Mouse (Mus musculus) activated CD4-positive, CD25-positive, alpha-beta regulatory T cell, adult 4 months (primary cell): ENCODE results near the gene 9530068E07Rik. TPM values are rescaled to one million over a fixed set of nuclear protein-coding genes. Genes with fewer than 3 reads are reported as not detected.
"Not testable (repeated sequence)": the region's sequence is repeated elsewhere in the genome, so short reads cannot be mapped to it uniquely, and the experiment has no call there.

Experiments used
- ATAC-seq: one replicate; pipeline ENCODE4 v1.8.0; 2017
- polyA plus RNA-seq, 2 experiments: library from polyadenylated mRNA; unstranded; fragments of 100-300 nt; shearing (Covaris generic); gene quantifications; one replicate each; pipeline ENCODE4 v1.2.1; 2017

The 9530068E07Rik gene
- polyA plus RNA-seq = 10 to 100 TPM; 38.9 to 49.8 TPM

- peak; percentile 86 for ATAC-seq
These were observed at the start of gene 9530068E07Rik for GRCm38 (mm10) chr11:52395940-52396596. Gene 9530068E07Rik, plus strand, starts transcription at chr11:52396428.

GRCm38 (mm10) chr11:52346635-52347005, 49.6 kb upstream of the 9530068E07Rik start:
- no peak for ATAC-seq

- ATAC-seq = no peak
These were observed 48.1 kb upstream of the 9530068E07Rik start for GRCm38 (mm10) chr11:52348156-52348555.

- no peak for ATAC-seq
These were observed 47.5 kb upstream of the 9530068E07Rik start for GRCm38 (mm10) chr11:52348724-52349123.

- ATAC-seq = peak; percentile 60
These were observed 45.3 kb upstream of the 9530068E07Rik start for GRCm38 (mm10) chr11:52350924-52351323.

GRCm38 (mm10) chr11:52352271-52352670, 44.0 kb upstream of the 9530068E07Rik start:
- peak; percentile 45 for ATAC-seq

GRCm38 (mm10) chr11:52354644-52355043, 41.6 kb upstream of the 9530068E07Rik start:
- ATAC-seq = no peak

- ATAC-seq = no peak
These were observed 40.6 kb upstream of the 9530068E07Rik start for GRCm38 (mm10) chr11:52355601-52356000.

GRCm38 (mm10) chr11:52357091-52357490, 39.1 kb upstream of the 9530068E07Rik start:
- not testable (repeated sequence) for ATAC-seq

GRCm38 (mm10) chr11:52358520-52358919, 37.7 kb upstream of the 9530068E07Rik start:
- no peak for ATAC-seq

- ATAC-seq = no peak
These were observed 36.4 kb upstream of the 9530068E07Rik start for GRCm38 (mm10) chr11:52359686-52360470.

- peak; percentile 73 for ATAC-seq
These were observed 35.6 kb upstream of the 9530068E07Rik start, which contains the start of gene Vdac1 for GRCm38 (mm10) chr11:52360471-52361277. Gene Vdac1, plus strand, starts transcription at chr11:52360860.

- peak; percentile 15 for ATAC-seq
These were observed 34.8 kb upstream of the 9530068E07Rik start for GRCm38 (mm10) chr11:52361287-52361921.

GRCm38 (mm10) chr11:52364376-52364775, 31.9 kb upstream of the 9530068E07Rik start:
- no peak for ATAC-seq

- ATAC-seq = no peak
These were observed 31.1 kb upstream of the 9530068E07Rik start for GRCm38 (mm10) chr11:52365143-52365542.

- ATAC-seq = no peak
These were observed 29.9 kb upstream of the 9530068E07Rik start for GRCm38 (mm10) chr11:52366358-52366757.

GRCm38 (mm10) chr11:52368176-52368985, 27.8 kb upstream of the 9530068E07Rik start:
- ATAC-seq = no peak

- ATAC-seq = no peak
These were observed 26.7 kb upstream of the 9530068E07Rik start for GRCm38 (mm10) chr11:52369252-52370134.

GRCm38 (mm10) chr11:52370135-52370452, 26.1 kb upstream of the 9530068E07Rik start:
- no peak for ATAC-seq

GRCm38 (mm10) chr11:52370538-52370937, 25.7 kb upstream of the 9530068E07Rik start:
- ATAC-seq = no peak

GRCm38 (mm10) chr11:52373841-52374240, 22.4 kb upstream of the 9530068E07Rik start:
- no peak for ATAC-seq
